20 mouse cellular contexts compared by ENCODE assay signal in the genomic region with DNA sequence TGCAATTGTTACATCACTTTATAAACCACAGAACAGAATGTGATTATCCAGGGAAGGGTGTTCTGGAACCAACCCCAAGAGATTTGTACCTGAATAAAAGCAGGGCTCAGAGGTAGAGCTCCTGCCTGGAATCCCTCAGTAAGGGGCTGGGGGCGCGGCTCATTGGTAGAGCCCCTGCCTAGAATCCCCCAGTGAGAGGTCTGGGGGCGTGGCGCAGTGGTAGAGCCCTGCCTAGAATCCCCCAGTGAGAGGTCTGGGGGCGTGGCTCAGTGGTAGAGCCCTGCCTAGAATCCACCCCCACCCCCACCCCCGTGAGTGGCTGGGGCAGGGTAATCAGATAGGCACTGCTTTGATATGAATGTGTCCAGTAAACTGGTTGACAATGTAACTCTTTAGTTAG.
A peak's percentile ranks its signal among the peaks of the same experiment; 100 is the strongest.
DNase-seq lines count a peak whose midpoint lies in the region; ATAC-seq and TF ChIP-seq lines count a peak whose summit lies in the region.
"Had no signal": no experiment of that assay in that cellular context is flagged by ENCODE, and none has a peak within 500 bp of the region (broad histone marks: within the 10 kb centered on the region; RNA-seq: fewer than 3 reads in every experiment).

No protein-coding gene starts in this region.

- TF ChIP-seq CTCF in intestine, postnatal 0 days (IDR thresholded peaks at IDR 0.05; ENCODE audit: low read depth), result no peak
- TF ChIP-seq CTCF in ES-Bruce4 (IDR thresholded peaks at IDR 0.05; ENCODE audit: low read depth, low read length), result no peak
- TF ChIP-seq CTCF in left cerebral cortex, adult 2 months (IDR thresholded peaks at IDR 0.05), result no peak

- no peak overlapping the region for H3K4me2 ChIP-seq in intestine, embryonic 15.5 days (replicated peaks)
- H3K4me2 ChIP-seq in intestine, postnatal 0 days (replicated peaks; ENCODE audit: low read depth), result no peak overlapping the region
- H3K4me2 ChIP-seq: embryonic facial prominence, embryonic 12.5 days; forebrain, embryonic 13.5 days; forebrain, embryonic 15.5 days had no signal

- TF ChIP-seq EP300 in ES-Bruce4 (IDR thresholded peaks at IDR 0.05; ENCODE audit: insufficient read depth, low read depth, low read length), result no peak

- no peak overlapping the region for H3K9ac ChIP-seq in intestine, embryonic 15.5 days
- no peak overlapping the region for H3K9ac ChIP-seq in intestine, postnatal 0 days (ENCODE audit: low read depth, low read length)
- H3K9ac ChIP-seq in ES-Bruce4 (ENCODE audit: low read depth, poor library complexity, severe bottlenecking), result no peak overlapping the region
- H3K9ac ChIP-seq: embryonic facial prominence, embryonic 12.5 days; forebrain, embryonic 13.5 days; forebrain, embryonic 15.5 days; forebrain, postnatal 0 days had no signal

- no peak for TF ChIP-seq POLR2A in ES-Bruce4 (IDR thresholded peaks at IDR 0.05; ENCODE audit: insufficient read depth, low read length)

- no peak overlapping the region for H3K4me3 ChIP-seq in intestine, embryonic 15.5 days (replicated peaks)
- no peak overlapping the region for H3K4me3 ChIP-seq in intestine, postnatal 0 days (ENCODE audit: low read depth, low read length)
- no peak overlapping the region for H3K4me3 ChIP-seq in ES-Bruce4 (ENCODE audit: low read depth, low read length)
- no peak overlapping the region for H3K4me3 ChIP-seq in left cerebral cortex, adult 2 months
- H3K4me3 ChIP-seq: embryonic facial prominence, embryonic 10.5 days; embryonic facial prominence, embryonic 12.5 days; forebrain, embryonic 13.5 days; forebrain, embryonic 15.5 days had no signal

- peak; percentile 72 for DNase-seq in ES-CJ7 (ENCODE audit: low read depth, low spot score)
- peak; percentile 79 for DNase-seq in ZHBTc4 (ENCODE audit: low read depth, low spot score)
- DNase-seq in left cerebral cortex, adult 2 months (ENCODE audit: extremely low spot score in 1 of 2, low spot score in 2 of 2), result no peak
- no peak for DNase-seq in cerebellum, adult 11-12 months
- DNase-seq: adrenal gland, adult 2 months; adrenal gland, postnatal 10 days; adrenal gland, postnatal 25 days; cerebellum, adult 11 months; cerebellum, adult 2 months; cerebellum, adult 9-10 months; cerebellum, postnatal 10 days; cerebellum, postnatal 25 days; forebrain, postnatal 0 days had no signal

- H3K4me1 ChIP-seq in intestine, embryonic 15.5 days (replicated peaks), result no peaks in the 10 kb centered on the region
- H3K4me1 ChIP-seq in intestine, postnatal 0 days (replicated peaks; ENCODE audit: control insufficient read depth, insufficient read depth, low read length), result no peaks in the 10 kb centered on the region
- H3K4me1 ChIP-seq in ES-Bruce4 (ENCODE audit: control insufficient read depth, insufficient read depth, low read length), result peaks cover 6% of the 10 kb centered on the region
- H3K4me1 ChIP-seq: embryonic facial prominence, embryonic 12.5 days; forebrain, embryonic 15.5 days had no signal

- H3K9me3 ChIP-seq in intestine, embryonic 15.5 days, result no peaks in the 10 kb centered on the region
- H3K9me3 ChIP-seq in intestine, postnatal 0 days (ENCODE audit: control insufficient read depth), result no peaks in the 10 kb centered on the region
- H3K9me3 ChIP-seq in ES-Bruce4 (replicated peaks; ENCODE audit: control insufficient read depth, insufficient read depth, low read length, poor library complexity, severe bottlenecking), result no peaks in the 10 kb centered on the region
- H3K9me3 ChIP-seq: embryonic facial prominence, embryonic 10.5 days; embryonic facial prominence, embryonic 12.5 days; forebrain, embryonic 15.5 days had no signal

- no peak overlapping the region for H3K27ac ChIP-seq in intestine, embryonic 15.5 days
- H3K27ac ChIP-seq in intestine, postnatal 0 days (ENCODE audit: low read depth, low read length), result no peak overlapping the region
- H3K27ac ChIP-seq in ES-Bruce4 (ENCODE audit: insufficient read depth, low read length), result 0 out of 2 replicates have a peak overlapping the region, but pooled peaks have one; percentile 1
- H3K27ac ChIP-seq in left cerebral cortex, adult 2 months, result no peak overlapping the region
- H3K27ac ChIP-seq: embryonic facial prominence, embryonic 10.5 days; embryonic facial prominence, embryonic 12.5 days; forebrain, embryonic 13.5 days; forebrain, embryonic 15.5 days had no signal

- ATAC-seq in intestine, embryonic 15.5 days, result peak; percentile 17; the same call in 1 of the 2 replicates
- no peak for ATAC-seq in intestine, postnatal 0 days
- ATAC-seq: forebrain, embryonic 13.5 days; forebrain, embryonic 15.5 days; forebrain, postnatal 0 days had no signal

- H3K36me3 ChIP-seq in intestine, embryonic 15.5 days, result no peaks in the 10 kb centered on the region
- H3K36me3 ChIP-seq in intestine, postnatal 0 days (ENCODE audit: control insufficient read depth, insufficient read depth), result no peaks in the 10 kb centered on the region
- H3K36me3 ChIP-seq in ES-Bruce4 (ENCODE audit: control insufficient read depth, insufficient read depth, low read length, poor library complexity, severe bottlenecking), result no peaks in the 10 kb centered on the region
- H3K36me3 ChIP-seq: embryonic facial prominence, embryonic 10.5 days; embryonic facial prominence, embryonic 12.5 days; forebrain, embryonic 15.5 days had no signal

- H3K27me3 ChIP-seq in intestine, embryonic 15.5 days (replicated peaks), result no peaks in the 10 kb centered on the region
- no peaks in the 10 kb centered on the region for H3K27me3 ChIP-seq in intestine, postnatal 0 days (replicated peaks; ENCODE audit: control insufficient read depth, insufficient read depth, low read length)
- H3K27me3 ChIP-seq in ES-Bruce4 (ENCODE audit: control insufficient read depth, insufficient read depth, low read length, poor library complexity, severe bottlenecking), result no peaks in the 10 kb centered on the region
- H3K27me3 ChIP-seq: embryonic facial prominence, embryonic 12.5 days; forebrain, embryonic 13.5 days; forebrain, embryonic 15.5 days had no signal

- intact Hi-C loops in left cerebral cortex, adult 2 months (cut with DNase I), result no loop called here

- WGBS in intestine, embryonic 15.5 days, result 49% methylated on average over 6 of the region's 6 CpGs
- WGBS in intestine, postnatal 0 days, result 47% methylated on average over 6 of the region's 6 CpGs

Comparison
In these comparisons a context has a peak if more than half of its experiments do, and no peak if none do; other contexts are left out.
1. DNase-seq: peak in ES-CJ7 (single experiment) and ZHBTc4 (single experiment); none in left cerebral cortex, adult 2 months (0 of 2) and cerebellum, adult 11-12 months (single experiment).